Mouse (Mus musculus): ENCODE data around the gene Selenoi. TPM values are rescaled to one million over a fixed set of nuclear protein-coding genes. Genes with fewer than 3 reads are reported as not detected.
"Not testable (repeated sequence)": the region's sequence is repeated elsewhere in the genome, so short reads cannot be mapped to it uniquely, and the experiment has no call there.

The Selenoi gene
- polyA plus RNA-seq, 1 experiment from 2014 or later, result 26.6 TPM

DNA sequence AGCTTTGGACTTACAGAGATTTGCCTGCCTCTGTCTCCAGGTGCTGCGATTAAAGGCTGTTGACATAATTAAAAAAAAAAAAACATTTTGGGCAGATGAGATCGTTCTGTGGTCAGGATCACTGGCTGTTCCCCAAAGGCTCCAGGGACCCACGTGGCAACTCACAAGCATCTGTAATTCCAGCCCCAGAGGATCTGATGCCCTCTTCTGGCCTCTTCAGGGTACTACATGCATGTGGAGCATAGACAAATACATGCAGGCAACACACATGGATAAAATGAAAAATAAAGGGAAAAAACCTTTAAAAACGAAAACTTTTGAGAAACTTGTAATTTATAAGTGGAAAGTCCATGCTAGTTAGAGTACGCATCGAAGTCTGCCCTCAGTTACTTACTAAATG, 25.1 kb upstream of the Selenoi start:
- no peaks in the 10 kb centered on the region for H3K4me1 ChIP-seq
- no peak overlapping the region for H3K4me3 ChIP-seq (replicated peaks)

DNA sequence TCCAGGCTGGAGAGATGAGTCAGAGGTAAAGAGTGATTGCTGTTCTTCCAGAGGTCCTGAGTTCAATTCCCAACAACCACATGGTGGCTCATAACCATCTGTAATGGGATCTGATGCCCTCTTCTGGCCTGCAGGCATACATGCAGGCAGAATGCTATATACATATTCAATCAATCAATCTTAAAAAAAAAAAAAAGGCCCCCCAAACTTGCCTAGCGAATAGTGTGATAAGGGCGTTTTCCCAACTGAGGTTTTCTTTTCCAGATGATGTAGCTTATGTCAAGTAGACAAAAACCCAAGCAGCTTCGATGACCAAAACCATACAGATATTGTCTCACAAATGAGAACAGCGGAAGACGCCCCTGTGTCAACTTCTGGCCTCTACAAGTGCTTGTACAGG, 21.6 kb upstream of the Selenoi start:
- not testable (repeated sequence) for H3K27me3 ChIP-seq (replicated peaks); H3K4me3 ChIP-seq (replicated peaks); H3K4me1 ChIP-seq; ATAC-seq (ENCODE audit: low FRiP score); H3K4me2 ChIP-seq; H3K9me3 ChIP-seq (replicated peaks); H3K36me3 ChIP-seq; H3K9ac ChIP-seq (replicated peaks); H3K27ac ChIP-seq (replicated peaks)
- 93% methylated on average over 5 of the region's 5 CpGs for whole genome bisulfite sequencing

More for the DNA sequence above, 25.1 kb upstream of the Selenoi start:
- ATAC-seq (ENCODE audit: low FRiP score), result no peak
- no peak overlapping the region for H3K9ac ChIP-seq (replicated peaks)
- WGBS, result 71% methylated on average over 6 of the region's 6 CpGs
- H3K9me3 ChIP-seq (replicated peaks), result no peaks in the 10 kb centered on the region
- H3K27me3 ChIP-seq (replicated peaks), result no peaks in the 10 kb centered on the region
- no peak overlapping the region for H3K4me2 ChIP-seq
- no peaks in the 10 kb centered on the region for H3K36me3 ChIP-seq
- H3K27ac ChIP-seq (replicated peaks), result no peak overlapping the region

DNA sequence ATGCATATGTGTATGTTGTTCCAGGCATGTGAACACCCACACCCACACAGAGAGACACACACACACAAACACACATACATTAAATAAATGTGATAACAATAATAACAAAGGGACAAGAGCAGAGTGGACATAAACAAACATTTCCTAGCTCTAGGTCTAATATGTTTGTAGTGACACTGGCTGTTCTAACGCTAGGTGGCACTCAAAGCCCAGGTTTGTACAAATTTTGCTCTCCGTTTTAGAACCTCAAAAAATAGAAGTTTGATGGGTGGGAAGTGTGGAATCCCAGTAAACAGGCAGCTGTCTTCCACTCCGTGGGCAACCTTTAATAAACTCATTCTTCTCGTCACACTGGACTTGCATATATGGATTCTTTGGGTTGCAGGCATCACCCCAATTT, 17.5 kb upstream of the Selenoi start:
- H3K27me3 ChIP-seq (replicated peaks), result no peaks in the 10 kb centered on the region
- H3K27ac ChIP-seq (replicated peaks), result no peak overlapping the region
- WGBS, result 11% methylated on average over 4 of the region's 4 CpGs
- no peak for ATAC-seq (ENCODE audit: low FRiP score)
- no peaks in the 10 kb centered on the region for H3K36me3 ChIP-seq
- no peak overlapping the region for H3K9ac ChIP-seq (replicated peaks)
- no peak overlapping the region for H3K4me3 ChIP-seq (replicated peaks)
- no peak overlapping the region for H3K4me2 ChIP-seq
- no peaks in the 10 kb centered on the region for H3K9me3 ChIP-seq (replicated peaks)
- no peaks in the 10 kb centered on the region for H3K4me1 ChIP-seq

DNA sequence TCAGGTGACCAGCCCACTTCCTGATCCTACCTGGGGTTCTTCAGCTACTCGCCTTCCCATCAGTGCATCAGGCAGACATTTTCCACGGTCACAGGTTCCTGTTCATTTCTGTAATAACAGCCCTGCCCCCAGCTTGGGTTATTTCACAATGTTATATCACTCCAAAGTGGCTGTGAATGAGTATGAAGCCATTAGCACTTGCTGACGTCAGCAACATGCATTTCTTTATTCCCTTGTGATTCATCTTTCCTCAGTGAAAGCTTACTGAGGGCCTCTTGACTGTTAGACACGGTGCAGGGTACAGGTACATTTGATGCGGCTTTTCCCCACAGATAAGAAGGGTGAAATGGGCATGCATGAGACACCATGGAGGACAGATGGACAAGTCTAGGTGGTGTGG, 16.4 kb upstream of the Selenoi start:
- no peaks in the 10 kb centered on the region for H3K9me3 ChIP-seq (replicated peaks)
- no peaks in the 10 kb centered on the region for H3K27me3 ChIP-seq (replicated peaks)
- no peak for ATAC-seq (ENCODE audit: low FRiP score)
- no peaks in the 10 kb centered on the region for H3K36me3 ChIP-seq
- H3K27ac ChIP-seq (replicated peaks), result no peak overlapping the region
- H3K4me2 ChIP-seq, result no peak overlapping the region
- WGBS, result 77% methylated on average over 5 of the region's 5 CpGs
- H3K4me3 ChIP-seq (replicated peaks), result no peak overlapping the region
- no peaks in the 10 kb centered on the region for H3K4me1 ChIP-seq
- no peak overlapping the region for H3K9ac ChIP-seq (replicated peaks)

DNA sequence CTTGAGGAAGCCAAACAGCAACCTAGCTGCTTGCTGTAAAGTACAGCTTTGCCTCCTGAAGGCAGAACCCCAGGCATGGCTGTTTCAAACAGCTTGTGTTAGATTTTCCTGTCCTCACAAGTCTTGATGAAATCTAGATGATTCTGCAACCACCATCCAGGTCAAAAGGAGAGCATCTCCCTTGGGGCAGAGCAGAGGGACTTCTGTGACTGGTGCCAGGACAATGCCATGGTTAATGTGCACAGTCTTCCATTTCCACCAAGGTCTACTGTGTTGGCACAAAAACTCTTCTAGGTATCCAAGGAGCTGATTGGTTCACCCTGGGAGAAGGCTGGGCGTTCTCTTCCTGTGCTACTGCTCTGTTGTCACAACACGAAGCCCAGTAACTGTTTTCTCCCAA, 12.7 kb upstream of the Selenoi start:
- H3K4me3 ChIP-seq (replicated peaks), result no peak overlapping the region
- ATAC-seq (ENCODE audit: low FRiP score), result no peak
- H3K4me2 ChIP-seq, result no peak overlapping the region
- WGBS, result 93% methylated on average over 2 of the region's 2 CpGs
- H3K9me3 ChIP-seq (replicated peaks), result no peaks in the 10 kb centered on the region
- H3K36me3 ChIP-seq, result no peaks in the 10 kb centered on the region
- H3K27ac ChIP-seq (replicated peaks), result no peak overlapping the region
- H3K9ac ChIP-seq (replicated peaks), result no peak overlapping the region
- no peaks in the 10 kb centered on the region for H3K27me3 ChIP-seq (replicated peaks)
- no peaks in the 10 kb centered on the region for H3K4me1 ChIP-seq

DNA sequence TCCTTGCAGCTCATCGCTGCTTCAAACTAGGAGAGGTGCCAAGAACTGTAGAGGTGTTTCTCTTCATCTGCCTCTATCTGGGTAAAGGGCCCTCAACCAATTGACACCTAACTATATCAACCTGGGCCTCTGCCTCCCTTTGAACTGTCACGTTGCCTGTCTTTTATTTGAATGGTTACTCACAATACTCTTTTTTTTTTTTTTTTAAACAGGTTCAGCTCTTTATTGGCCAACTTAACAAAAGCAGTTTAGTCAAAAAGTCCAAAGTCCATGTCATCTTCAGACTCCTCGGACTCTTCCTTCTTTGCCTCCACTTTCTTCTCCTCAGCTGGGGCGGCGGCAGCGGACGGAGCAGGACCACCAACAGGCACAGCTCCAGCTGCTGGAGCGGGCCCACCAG, 11.7 kb upstream of the Selenoi start:
- ATAC-seq (ENCODE audit: low FRiP score), result no peak
- no peaks in the 10 kb centered on the region for H3K9me3 ChIP-seq (replicated peaks)
- no peak overlapping the region for H3K4me2 ChIP-seq
- no peak overlapping the region for H3K9ac ChIP-seq (replicated peaks)
- H3K4me3 ChIP-seq (replicated peaks), result no peak overlapping the region
- no peaks in the 10 kb centered on the region for H3K36me3 ChIP-seq
- no peaks in the 10 kb centered on the region for H3K4me1 ChIP-seq
- 83% methylated on average over 8 of the region's 8 CpGs for WGBS
- no peak overlapping the region for H3K27ac ChIP-seq (replicated peaks)
- no peaks in the 10 kb centered on the region for H3K27me3 ChIP-seq (replicated peaks)

DNA sequence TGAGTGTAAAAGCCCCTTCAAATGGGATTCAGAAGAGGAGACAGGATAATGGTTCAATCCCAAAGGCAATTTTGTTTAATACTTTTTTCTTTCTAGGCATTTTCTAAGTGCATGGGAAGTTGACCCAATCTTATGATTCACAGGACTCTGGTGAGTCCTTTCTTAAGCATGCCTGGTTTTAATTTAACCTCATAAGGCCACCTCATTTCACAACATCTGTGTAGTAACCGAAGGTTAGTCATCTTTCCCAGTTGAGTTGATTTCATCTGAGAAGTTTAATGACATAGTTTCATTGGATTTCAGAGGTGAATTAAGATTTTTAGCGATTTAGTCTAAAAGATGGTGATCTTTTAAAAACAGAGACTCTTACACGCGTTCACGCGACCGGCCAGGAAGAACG, 9.7 kb upstream of the Selenoi start:
- 99% methylated on average over 8 of the region's 8 CpGs for WGBS
- no peaks in the 10 kb centered on the region for H3K4me1 ChIP-seq
- H3K27ac ChIP-seq (replicated peaks), result no peak overlapping the region
- no peak for ATAC-seq (ENCODE audit: low FRiP score)
- H3K27me3 ChIP-seq (replicated peaks), result no peaks in the 10 kb centered on the region
- H3K4me2 ChIP-seq, result no peak overlapping the region
- H3K4me3 ChIP-seq (replicated peaks), result no peak overlapping the region
- H3K36me3 ChIP-seq, result no peaks in the 10 kb centered on the region
- H3K9me3 ChIP-seq (replicated peaks), result no peaks in the 10 kb centered on the region
- no peak overlapping the region for H3K9ac ChIP-seq (replicated peaks)

DNA sequence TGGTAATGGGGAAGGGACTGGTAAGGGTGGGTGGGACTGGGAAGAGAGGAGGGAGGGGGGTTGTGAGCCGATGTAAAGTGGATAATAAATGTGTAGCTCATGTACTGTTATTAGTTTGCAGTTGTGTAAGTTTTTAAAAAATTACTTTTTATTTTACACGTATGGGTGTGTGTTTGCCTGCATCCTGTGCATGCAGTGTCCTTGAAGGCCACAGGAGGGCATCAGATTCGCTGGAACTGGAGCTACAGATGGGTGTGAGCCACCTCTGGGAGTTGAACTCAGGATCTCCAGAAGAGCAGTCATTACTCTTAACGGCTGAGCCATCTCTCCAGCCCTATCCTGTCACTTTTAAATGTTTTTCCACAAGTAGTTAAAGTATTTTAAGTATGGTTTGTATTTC, 1.5 kb upstream of the Selenoi start:
- no peak overlapping the region for H3K4me2 ChIP-seq

DNA sequence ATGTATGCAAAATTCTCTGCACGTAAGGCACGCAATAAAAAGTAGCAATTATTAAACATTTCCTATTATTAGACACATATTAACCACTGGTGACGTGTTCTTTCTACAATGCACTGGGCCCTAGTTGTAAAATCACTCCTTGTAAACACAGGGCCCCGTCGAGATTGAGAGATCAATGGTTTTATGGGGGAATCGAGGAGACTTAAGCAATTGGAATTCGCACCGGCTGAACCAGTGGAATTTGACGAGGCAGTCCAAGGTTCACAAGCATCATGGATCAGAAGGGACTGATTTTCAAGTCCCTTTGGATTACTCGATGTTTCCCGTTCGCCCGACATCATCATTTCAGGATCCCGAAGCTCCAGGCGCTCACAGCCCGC, 500 bp upstream of the Selenoi start:
- WGBS, result 30% methylated on average over 16 of the region's 16 CpGs
- ATAC-seq (ENCODE audit: low FRiP score), result peak; percentile 7; the same call in 1 of the 2 replicates
- peak overlapping the region; percentile 79 for H3K4me2 ChIP-seq
- peak overlapping the region; percentile 87 for H3K4me3 ChIP-seq (replicated peaks)
- peak overlapping the region; percentile 74 for H3K9ac ChIP-seq (replicated peaks)
- H3K36me3 ChIP-seq, result peaks cover 3% of the 10 kb centered on the region; the same call in 1 of the 2 replicates
- H3K4me1 ChIP-seq, result peaks cover 37% of the 10 kb centered on the region
- peak overlapping the region; percentile 90 for H3K27ac ChIP-seq (replicated peaks)
- H3K27me3 ChIP-seq (replicated peaks), result no peaks in the 10 kb centered on the region
- no peaks in the 10 kb centered on the region for H3K9me3 ChIP-seq (replicated peaks)

More for the DNA sequence above, 1.5 kb upstream of the Selenoi start:
- H3K27me3 ChIP-seq (replicated peaks), result no peaks in the 10 kb centered on the region
- no peak overlapping the region for H3K4me3 ChIP-seq (replicated peaks)
- H3K9ac ChIP-seq (replicated peaks), result no peak overlapping the region
- H3K36me3 ChIP-seq, result peaks cover 3% of the 10 kb centered on the region; the same call in 1 of the 2 replicates
- no peak for ATAC-seq (ENCODE audit: low FRiP score)
- no peaks in the 10 kb centered on the region for H3K9me3 ChIP-seq (replicated peaks)
- WGBS, result 87% methylated on average over 4 of the region's 4 CpGs
- no peak overlapping the region for H3K27ac ChIP-seq (replicated peaks)
- peaks cover 35% of the 10 kb centered on the region for H3K4me1 ChIP-seq

DNA sequence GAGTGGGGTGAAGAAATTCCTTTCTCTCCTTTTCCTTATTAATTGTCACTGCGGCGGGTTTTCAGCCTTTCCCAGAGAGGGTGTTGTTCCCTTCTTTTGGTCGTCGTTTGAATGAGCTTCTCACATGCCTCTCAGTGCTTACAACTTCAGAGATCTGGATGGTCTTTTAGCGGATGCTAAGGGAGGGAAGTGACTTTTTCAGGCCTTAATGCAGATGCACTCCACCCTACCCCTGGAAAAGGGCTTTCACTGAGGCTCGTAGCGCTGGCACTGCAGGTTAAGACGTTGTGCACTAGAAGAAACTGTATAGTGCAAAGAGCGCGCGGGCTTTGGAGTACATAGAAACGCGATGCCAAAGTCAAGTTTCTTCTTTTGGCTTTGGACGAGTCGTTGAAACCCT, 661 bp downstream of the Selenoi start:
- H3K36me3 ChIP-seq, result peaks cover 3% of the 10 kb centered on the region; the same call in 1 of the 2 replicates
- WGBS, result 5% methylated on average over 15 of the region's 15 CpGs
- H3K9me3 ChIP-seq (replicated peaks), result no peaks in the 10 kb centered on the region
- H3K4me1 ChIP-seq, result peaks cover 37% of the 10 kb centered on the region
- H3K27ac ChIP-seq (replicated peaks), result peak overlapping the region; percentile 92
- H3K4me3 ChIP-seq (replicated peaks), result peak overlapping the region; percentile 87
- H3K9ac ChIP-seq (replicated peaks), result peak overlapping the region; percentile 87
- H3K4me2 ChIP-seq, result peak overlapping the region; percentile 79
- 0 out of 2 replicates have a peak, but pooled peaks have one; percentile 4 for ATAC-seq (ENCODE audit: low FRiP score)
- no peaks in the 10 kb centered on the region for H3K27me3 ChIP-seq (replicated peaks)

DNA sequence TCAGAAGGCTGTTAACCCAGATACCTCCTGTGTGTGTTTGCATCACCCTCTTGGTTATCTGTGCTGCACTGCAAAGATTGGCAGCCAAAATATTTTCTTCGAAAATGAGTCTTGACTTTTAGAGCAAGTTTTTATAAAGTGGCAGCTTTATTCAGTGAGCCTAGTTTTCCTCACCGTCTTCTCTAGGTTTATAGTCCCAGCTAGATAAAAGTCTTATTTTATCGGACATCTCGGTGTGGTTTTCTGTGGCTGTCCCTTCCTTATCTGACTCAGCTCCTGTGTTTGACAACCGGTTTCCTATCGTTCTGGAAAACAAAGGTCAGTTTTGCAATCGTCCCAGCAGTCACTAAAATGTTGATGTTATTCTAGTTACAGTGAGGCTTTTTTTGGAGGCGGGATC, 1.6 kb downstream of the Selenoi start:
- Histone ChIP-seq H3K9ac (replicated peaks) (peak overlapping the region; percentile 87), H3K4me3 (replicated peaks) (peak overlapping the region; percentile 87), H3K4me1 (peaks cover 37% of the 10 kb centered on the region), H3K4me2 (peak overlapping the region; percentile 79), H3K36me3 (peaks cover 3% of the 10 kb centered on the region; the same call in 1 of the 2 replicates), H3K27me3 (replicated peaks) (no peaks in the 10 kb centered on the region), H3K27ac (replicated peaks) (no peak overlapping the region), H3K9me3 (replicated peaks) (no peaks in the 10 kb centered on the region)
- no peak for ATAC-seq (ENCODE audit: low FRiP score)
- WGBS, result 68% methylated on average over 8 of the region's 8 CpGs

DNA sequence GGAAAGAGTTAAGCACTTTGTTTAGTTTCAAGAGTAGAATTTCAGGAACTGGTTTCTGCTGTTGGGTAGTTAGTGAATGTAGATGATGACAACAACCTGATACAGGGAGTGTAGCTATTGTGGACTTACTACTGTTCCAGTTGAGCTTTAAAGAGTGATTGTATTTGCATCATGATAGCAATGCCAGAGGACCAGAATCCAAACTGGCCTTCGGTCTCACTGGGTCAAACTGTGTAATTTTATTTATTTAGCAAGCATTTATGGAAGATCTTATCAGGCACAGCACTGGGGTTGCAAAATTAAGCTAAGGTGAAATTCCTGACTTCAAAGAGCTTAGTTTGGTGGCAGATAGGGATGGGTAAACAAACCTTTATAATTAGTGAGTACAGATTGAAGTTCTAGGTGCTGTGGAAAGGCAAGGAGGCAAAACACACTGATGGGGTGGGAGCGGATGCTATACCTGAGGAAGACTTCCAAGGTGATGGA, 3.3 kb downstream of the Selenoi start:
- Histone ChIP-seq H3K27ac (replicated peaks) (no peak overlapping the region), H3K27me3 (replicated peaks) (no peaks in the 10 kb centered on the region), H3K4me2 (no peak overlapping the region), H3K36me3 (no peaks in the 10 kb centered on the region), H3K9me3 (replicated peaks) (no peaks in the 10 kb centered on the region), H3K4me1 (peaks cover 37% of the 10 kb centered on the region), H3K9ac (replicated peaks) (no peak overlapping the region), H3K4me3 (replicated peaks) (no peak overlapping the region)
- WGBS, result 93% methylated on average over 2 of the region's 2 CpGs
- no peak for ATAC-seq (ENCODE audit: low FRiP score)

DNA sequence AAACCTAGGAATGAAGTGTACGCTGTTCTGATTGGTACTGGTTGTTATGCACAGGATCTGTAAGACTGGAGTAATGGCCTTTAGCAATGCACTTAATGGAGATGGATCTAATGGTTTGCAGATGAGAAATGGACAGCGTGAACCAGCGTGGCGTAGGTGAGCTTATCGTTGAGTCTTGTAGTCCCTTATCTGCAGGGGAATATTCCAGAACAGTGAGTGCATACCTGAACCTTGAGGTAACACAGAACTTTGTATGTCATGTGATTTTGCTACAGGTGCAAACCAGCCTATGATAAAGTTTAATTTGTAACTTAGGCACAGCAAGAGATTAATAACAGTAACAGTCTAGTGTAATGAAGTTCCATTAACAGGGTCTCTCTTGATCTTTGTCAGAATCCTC, 6.2 kb downstream of the Selenoi start:
- no peaks in the 10 kb centered on the region for H3K9me3 ChIP-seq (replicated peaks)
- peaks cover 35% of the 10 kb centered on the region for H3K4me1 ChIP-seq
- H3K4me2 ChIP-seq, result no peak overlapping the region
- 98% methylated on average over 5 of the region's 5 CpGs for WGBS
- H3K9ac ChIP-seq (replicated peaks), result no peak overlapping the region
- ATAC-seq (ENCODE audit: low FRiP score), result no peak
- no peaks in the 10 kb centered on the region for H3K27me3 ChIP-seq (replicated peaks)
- no peaks in the 10 kb centered on the region for H3K36me3 ChIP-seq
- H3K4me3 ChIP-seq (replicated peaks), result no peak overlapping the region
- no peak overlapping the region for H3K27ac ChIP-seq (replicated peaks)

Data from neural tube, embryonic 15.5 days (tissue).